Mouse (Mus musculus): ENCODE measurements around the gene Xpo5. TPM values are rescaled to one million over a fixed set of nuclear protein-coding genes. Genes with fewer than 3 reads are reported as not detected.
A peak's percentile ranks its signal among the peaks of the same experiment; 100 is the strongest.

Xpo5 gene
- polyA plus RNA-seq, 1 experiment from 2014 or later, result 57.0 TPM

DNA sequence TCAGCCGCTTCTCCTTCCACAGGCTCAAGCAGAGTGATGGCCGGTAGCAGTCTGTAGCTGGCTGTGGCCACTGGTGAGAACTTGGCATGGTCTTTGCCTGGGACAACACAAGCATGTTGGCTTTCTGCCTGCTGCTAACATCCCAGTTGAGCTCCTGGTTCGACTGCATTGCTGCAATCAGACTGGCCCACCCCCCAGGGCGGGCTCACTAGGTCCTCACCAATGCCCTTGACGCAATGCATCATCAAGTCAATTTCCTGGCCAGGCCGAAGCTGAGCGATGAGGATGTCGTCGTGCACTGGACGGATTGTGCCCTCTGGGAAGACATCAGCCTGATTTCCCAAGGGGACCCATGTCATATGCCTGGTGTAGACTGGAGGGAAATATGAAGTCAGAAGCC, 42.0 kb downstream of the Xpo5 start:
- 65% methylated on average over 10 of the region's 10 CpGs for WGBS

DNA sequence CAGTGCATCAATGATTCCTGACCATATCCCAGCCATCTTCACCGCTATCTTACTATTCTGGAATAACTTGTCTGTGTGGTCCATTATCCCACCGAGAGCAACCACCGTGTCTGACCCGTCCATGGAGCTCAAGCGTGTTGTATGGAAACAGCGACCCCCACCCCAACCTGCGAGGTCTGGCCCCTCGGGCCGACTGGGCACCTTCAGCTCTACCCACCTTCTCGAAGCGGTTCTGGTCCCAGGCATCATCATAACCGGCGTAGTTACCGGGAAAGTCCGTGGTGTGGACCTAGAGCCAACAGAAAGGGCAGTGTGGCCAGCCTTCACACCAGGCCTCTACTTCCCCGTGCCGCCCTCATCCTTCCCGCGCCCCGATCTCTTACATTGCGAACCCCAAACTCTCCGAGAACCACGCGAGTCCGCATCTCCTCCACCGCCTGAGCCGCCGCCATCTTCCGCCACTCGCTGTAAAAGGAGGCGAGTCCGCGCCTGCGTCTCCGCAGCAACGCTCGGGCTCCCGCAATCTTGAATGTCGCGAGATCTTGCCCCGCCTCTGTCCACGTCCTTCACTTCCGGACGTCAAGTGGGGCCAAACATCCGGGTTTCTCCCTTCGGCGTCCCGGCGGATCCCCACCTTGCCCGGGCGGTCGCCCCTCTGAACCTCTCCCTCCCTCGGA, 45.1 kb downstream of the Xpo5 start, which contains the start of the genes Polr1c and Yipf3:
Gene Polr1c, minus strand, starts transcription at position 543 of the 677 bp plus-strand sequence.
Gene Yipf3, plus strand, starts transcription at position 569 of the 677 bp plus-strand sequence.
- peak; percentile 99 for DNase-seq
- ATAC-seq (ENCODE audit: insufficient read depth), result peak; percentile 91
- H3K4me2 ChIP-seq, result peak within 1 kb of the TSS; percentile 89
- peak within 1 kb of the TSS; percentile 96 for H3K4me3 ChIP-seq (ENCODE audit: low read depth, low read length)
- peak within 1 kb of the TSS; percentile 69 for H3K27ac ChIP-seq (ENCODE audit: low read depth)
- TF ChIP-seq CTCF (IDR thresholded peaks at IDR 0.05; ENCODE audit: low read depth), result no peak
- peaks cover 78% of the 10 kb centered on the region for H3K36me3 ChIP-seq (ENCODE audit: insufficient read depth)
- WGBS, result under 1% methylated on average over 53 of the region's 53 CpGs
- no peaks in the 10 kb centered on the region for H3K27me3 ChIP-seq (ENCODE audit: insufficient read depth, low read length)
- H3K9ac ChIP-seq, result peak within 1 kb of the TSS; percentile 91
- peaks cover 6% of the 10 kb centered on the region; the same call in 1 of the 2 replicates for H3K4me1 ChIP-seq (ENCODE audit: insufficient read depth)
- no peaks in the 10 kb centered on the region for H3K9me3 ChIP-seq (ENCODE audit: low read depth, low read length)

More for the DNA sequence above, 42.0 kb downstream of the Xpo5 start:
- Histone ChIP-seq H3K27me3 (ENCODE audit: insufficient read depth, low read length) (no peaks in the 10 kb centered on the region), H3K36me3 (ENCODE audit: insufficient read depth) (peaks cover 81% of the 10 kb centered on the region), H3K4me1 (ENCODE audit: insufficient read depth) (peaks cover 6% of the 10 kb centered on the region; the same call in 1 of the 2 replicates), H3K4me3 (ENCODE audit: low read depth, low read length) (no peak overlapping the region), H3K9ac (no peak overlapping the region), H3K27ac (ENCODE audit: low read depth) (no peak overlapping the region; the same call in 1 of the 2 replicates), H3K9me3 (ENCODE audit: low read depth, low read length) (no peaks in the 10 kb centered on the region), H3K4me2 (no peak overlapping the region)
- TF ChIP-seq CTCF (IDR thresholded peaks at IDR 0.05; ENCODE audit: low read depth), result no peak
- DNase-seq (peak; percentile 32), ATAC-seq (ENCODE audit: insufficient read depth) (no peak)

GRCm38 (mm10) chr17:46248189-46248522, 45.6 kb downstream of the Xpo5 start:
- Histone ChIP-seq H3K4me1 (ENCODE audit: insufficient read depth) (peaks cover 6% of the 10 kb centered on the region; the same call in 1 of the 2 replicates), H3K9ac (peak overlapping the region; percentile 91), H3K27me3 (ENCODE audit: insufficient read depth, low read length) (no peaks in the 10 kb centered on the region), H3K27ac (ENCODE audit: low read depth) (peak overlapping the region; percentile 69), H3K4me3 (ENCODE audit: low read depth, low read length) (peak overlapping the region; percentile 96), H3K36me3 (ENCODE audit: insufficient read depth) (peaks cover 73% of the 10 kb centered on the region), H3K9me3 (ENCODE audit: low read depth, low read length) (no peaks in the 10 kb centered on the region), H3K4me2 (peak overlapping the region; percentile 89)
- DNase-seq, result no peak
- peak; percentile 32; the same call in 1 of the 2 replicates for ATAC-seq (ENCODE audit: insufficient read depth)
- under 1% methylated on average over 37 of the region's 37 CpGs for whole genome bisulfite sequencing
- TF ChIP-seq CTCF (IDR thresholded peaks at IDR 0.05; ENCODE audit: low read depth), result no peak

DNA sequence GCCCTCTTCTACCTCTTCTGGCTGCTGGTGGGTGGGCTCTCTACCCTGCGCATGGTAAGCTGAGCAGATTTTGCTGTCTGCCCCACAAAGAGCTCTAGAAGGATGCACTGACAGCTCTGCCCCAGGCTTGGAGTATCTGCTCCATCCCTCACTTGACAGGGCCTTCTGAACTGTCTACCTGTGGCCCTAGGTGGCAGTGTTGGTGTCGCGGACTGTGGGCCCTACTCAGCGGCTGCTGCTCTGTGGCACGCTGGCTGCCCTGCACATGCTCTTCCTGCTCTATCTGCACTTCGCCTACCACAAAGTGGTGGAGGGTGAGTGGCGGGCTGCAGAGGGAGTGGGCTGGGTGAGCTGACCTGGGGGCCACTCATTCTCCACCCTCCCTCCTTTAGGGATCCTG, 48.6 kb downstream of the Xpo5 start:
- H3K4me3 ChIP-seq (ENCODE audit: low read depth, low read length), result no peak overlapping the region
- no peak overlapping the region for H3K27ac ChIP-seq (ENCODE audit: low read depth)
- peaks cover 6% of the 10 kb centered on the region; the same call in 1 of the 2 replicates for H3K4me1 ChIP-seq (ENCODE audit: insufficient read depth)
- DNase-seq (no peak), ATAC-seq (ENCODE audit: insufficient read depth) (no peak)
- H3K4me2 ChIP-seq, result no peak overlapping the region
- peaks cover 18% of the 10 kb centered on the region for H3K27me3 ChIP-seq (ENCODE audit: insufficient read depth, low read length)
- no peak overlapping the region for H3K9ac ChIP-seq
- H3K9me3 ChIP-seq (ENCODE audit: low read depth, low read length), result no peaks in the 10 kb centered on the region
- TF ChIP-seq CTCF (IDR thresholded peaks at IDR 0.05; ENCODE audit: low read depth), result no peak
- H3K36me3 ChIP-seq (ENCODE audit: insufficient read depth), result peaks cover 43% of the 10 kb centered on the region
- 79% methylated on average over 7 of the region's 7 CpGs for WGBS

- ATAC-seq (ENCODE audit: insufficient read depth) (no peak), DNase-seq (peak; percentile 77)
- peak overlapping the region; percentile 100 for H3K4me2 ChIP-seq
- TF ChIP-seq CTCF (IDR thresholded peaks at IDR 0.05; ENCODE audit: low read depth), result peak; percentile 53
- 0 out of 2 replicates have a peak, but pooled peaks cover 3% of the 10 kb centered on the region for H3K9me3 ChIP-seq (ENCODE audit: low read depth, low read length)
- peaks cover 45% of the 10 kb centered on the region for H3K36me3 ChIP-seq (ENCODE audit: insufficient read depth)
- H3K9ac ChIP-seq, result peak overlapping the region; percentile 48; the same call in 1 of the 2 replicates
- 62% methylated on average over 14 of the region's 14 CpGs for WGBS
- H3K27ac ChIP-seq (ENCODE audit: low read depth), result no peak overlapping the region
- H3K4me1 ChIP-seq (ENCODE audit: insufficient read depth), result no peaks in the 10 kb centered on the region
- H3K27me3 ChIP-seq (ENCODE audit: insufficient read depth, low read length), result peaks cover 18% of the 10 kb centered on the region
- peak overlapping the region; percentile 65 for H3K4me3 ChIP-seq (ENCODE audit: low read depth, low read length)
These were observed 50.2 kb downstream of the Xpo5 start for GRCm38 (mm10) chr17:46252571-46253451.

DNA sequence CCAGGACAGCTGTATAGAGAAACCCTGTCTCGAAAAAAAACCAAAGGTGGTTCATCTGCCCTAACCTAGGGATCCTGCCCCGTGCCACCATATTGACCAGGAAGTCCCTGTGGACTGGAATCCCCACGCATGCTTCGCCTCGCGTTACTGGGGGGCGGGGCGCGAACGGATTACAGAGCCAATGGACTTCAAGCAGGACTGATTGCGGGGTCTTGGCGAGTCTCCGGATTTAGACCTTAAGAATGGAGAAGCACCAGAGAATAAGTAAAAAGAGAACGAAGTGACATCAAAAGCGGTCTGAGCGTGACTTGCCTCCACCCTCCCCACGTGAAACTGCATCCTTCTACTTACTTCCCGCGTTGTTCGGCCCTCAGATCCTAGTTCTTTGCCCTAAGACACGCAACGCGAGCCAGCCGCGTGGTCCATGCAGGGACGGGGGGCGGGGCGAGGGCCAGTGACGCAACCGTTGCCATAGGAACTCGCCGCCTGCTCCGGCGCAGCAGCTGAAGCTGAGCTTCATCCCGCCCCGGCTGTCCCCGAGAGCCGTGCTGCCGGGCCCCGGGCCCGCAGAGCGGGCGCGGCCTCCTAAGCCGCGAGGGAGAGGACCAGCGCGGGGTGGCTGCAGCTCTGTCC, 51.0 kb downstream of the Xpo5 start, which contains the start of gene Lrrc73:
Gene Lrrc73, plus strand, starts transcription at position 80 of the 633 bp plus-strand sequence.
- 2% methylated on average over 48 of the region's 48 CpGs for WGBS
- peaks cover 53% of the 10 kb centered on the region for H3K36me3 ChIP-seq (ENCODE audit: insufficient read depth)

More for the DNA sequence above, 51.0 kb downstream of the Xpo5 start, which contains the start of gene Lrrc73:
- ATAC-seq (ENCODE audit: insufficient read depth), result peak; percentile 83
- Histone ChIP-seq H3K27me3 (ENCODE audit: insufficient read depth, low read length) (peaks cover 18% of the 10 kb centered on the region), H3K4me2 (peak within 1 kb of the TSS; percentile 100), H3K9ac (peak within 1 kb of the TSS; percentile 48), H3K4me1 (ENCODE audit: insufficient read depth) (no peaks in the 10 kb centered on the region), H3K9me3 (ENCODE audit: low read depth, low read length) (0 out of 2 replicates have a peak, but pooled peaks cover 3% of the 10 kb centered on the region), H3K4me3 (ENCODE audit: low read depth, low read length) (peak within 1 kb of the TSS; percentile 65), H3K27ac (ENCODE audit: low read depth) (no peak within 1 kb of the TSS)
- peak; percentile 95 for DNase-seq
- TF ChIP-seq CTCF (IDR thresholded peaks at IDR 0.05; ENCODE audit: low read depth), result no peak
